Mouse (Mus musculus): Measurements from ENCODE around the gene Trpv5. TPM values are rescaled to one million over a fixed set of nuclear protein-coding genes. Genes with fewer than 3 reads are reported as not detected.

Gene Trpv5
- total RNA-seq (2017), result not detected in 2 replicates

DNA sequence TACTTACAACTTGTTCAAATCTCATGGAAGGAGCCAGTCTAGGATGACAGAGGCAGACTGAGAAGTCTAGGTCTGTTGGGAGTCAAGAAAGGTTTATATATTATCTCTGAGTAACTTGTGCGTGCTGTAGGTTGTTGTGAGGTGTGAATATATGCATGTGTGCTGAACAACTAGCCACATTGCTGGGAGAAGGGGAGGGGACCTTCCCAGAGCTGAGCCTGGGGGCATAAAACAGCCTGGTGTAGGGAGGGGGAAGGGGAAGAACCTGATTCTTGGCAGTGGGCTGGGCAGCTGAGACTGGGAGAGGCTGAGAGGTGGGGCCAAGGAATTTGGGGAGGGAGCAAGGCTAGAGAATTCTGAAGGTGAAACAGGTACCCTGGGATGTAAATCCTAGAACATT lies at the start of gene Trpv5:
Gene Trpv5 (minus strand): TSS at position 101 of the 400 bp plus-strand sequence.
- ATAC-seq (ENCODE audit: extremely low read depth, insufficient number of reproducible peaks, low FRiP score, poor library complexity, severe bottlenecking), result no peak

DNA sequence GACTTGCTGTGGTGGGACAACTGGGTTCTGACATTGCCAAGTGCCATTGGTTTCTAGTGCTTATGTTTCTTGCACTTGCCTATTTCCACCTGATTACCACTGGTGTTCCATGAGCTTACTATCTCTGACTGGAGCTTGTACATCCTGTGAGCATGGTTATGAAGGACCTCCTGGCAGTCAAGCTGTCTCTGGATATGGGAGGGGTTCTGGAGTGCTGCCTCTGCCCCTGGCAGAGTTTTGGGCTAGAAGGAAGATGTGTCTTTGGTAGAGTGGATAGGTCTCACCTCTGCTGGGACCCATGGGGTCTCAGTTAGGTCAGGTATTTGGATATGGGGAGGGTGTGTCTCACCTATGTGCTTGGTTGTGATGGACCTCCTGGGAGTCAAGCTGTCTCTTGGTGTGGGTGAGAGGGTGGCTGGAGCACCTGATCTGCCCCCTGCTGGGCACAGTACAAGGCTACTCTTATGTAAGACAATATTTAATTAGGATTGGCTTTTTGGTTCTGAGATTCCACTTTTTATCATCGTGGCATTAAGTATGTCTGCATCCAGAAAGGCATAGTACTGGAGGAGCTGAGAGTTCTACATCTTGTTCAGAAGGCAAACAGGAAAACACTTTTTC lies 47.5 kb upstream of the Trpv5 start:
- ATAC-seq (ENCODE audit: extremely low read depth, insufficient number of reproducible peaks, low FRiP score, poor library complexity, severe bottlenecking), result no peak

DNA sequence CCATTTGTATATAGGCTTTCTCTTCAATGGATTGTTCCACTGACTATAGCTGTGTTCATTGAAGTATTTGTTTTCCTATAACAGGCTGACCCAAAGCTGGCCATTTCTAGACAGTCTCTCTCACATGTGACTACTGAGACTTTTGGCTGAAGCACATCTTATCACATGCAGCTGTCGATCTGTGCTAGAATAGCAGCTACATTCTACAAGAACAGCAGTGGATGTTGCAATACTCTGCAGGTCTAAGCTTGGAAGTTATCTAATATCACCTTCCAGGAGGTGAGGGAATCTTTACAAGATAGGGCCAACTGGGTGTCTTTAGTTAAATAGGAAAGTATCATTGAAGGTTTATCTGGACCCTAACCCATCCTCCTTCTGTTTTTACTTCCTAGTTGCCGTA lies 40.9 kb upstream of the Trpv5 start:
- ATAC-seq (ENCODE audit: extremely low read depth, insufficient number of reproducible peaks, low FRiP score, poor library complexity, severe bottlenecking), result no peak

DNA sequence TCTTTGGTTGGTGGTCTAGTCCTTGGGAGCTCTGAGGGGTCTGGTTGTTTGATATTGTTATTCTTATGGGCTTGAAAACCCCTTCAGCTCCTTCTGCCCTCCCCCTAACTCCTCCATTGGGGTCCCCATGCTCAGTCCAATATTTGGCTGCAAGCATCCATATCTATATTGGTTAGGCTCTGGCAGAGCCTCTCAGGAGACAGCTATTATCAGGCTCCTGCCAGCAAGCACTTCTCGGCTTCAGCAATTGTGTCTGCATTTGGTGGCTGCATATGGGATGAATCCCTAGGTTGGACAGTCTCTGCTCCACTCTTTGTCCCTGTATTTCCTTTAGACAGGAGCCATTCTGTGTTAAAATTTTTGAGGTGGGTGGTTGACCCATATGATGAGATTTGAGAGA lies 29.7 kb upstream of the Trpv5 start:
- no peak for ATAC-seq (ENCODE audit: extremely low read depth, insufficient number of reproducible peaks, low FRiP score, poor library complexity, severe bottlenecking)

DNA sequence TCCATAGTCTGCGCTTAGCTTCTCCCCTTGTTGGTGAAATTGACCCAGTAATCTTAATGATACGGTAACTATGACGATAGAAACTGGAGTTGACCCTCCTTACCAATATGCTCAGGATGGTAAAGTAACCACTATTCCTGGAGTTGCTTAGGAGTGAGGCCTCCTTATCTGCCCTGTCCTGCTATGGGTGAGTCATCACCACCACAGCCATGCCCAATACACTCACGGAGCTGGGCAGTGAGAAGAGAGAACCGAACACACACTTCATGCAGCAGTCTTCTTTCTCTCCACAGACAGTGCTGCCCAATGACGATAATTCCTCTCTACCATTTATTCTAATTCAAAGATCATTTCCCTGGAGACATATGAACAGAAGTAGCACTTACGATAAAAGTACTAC lies 25.7 kb upstream of the Trpv5 start:
- ATAC-seq (ENCODE audit: extremely low read depth, insufficient number of reproducible peaks, low FRiP score, poor library complexity, severe bottlenecking), result no peak

DNA sequence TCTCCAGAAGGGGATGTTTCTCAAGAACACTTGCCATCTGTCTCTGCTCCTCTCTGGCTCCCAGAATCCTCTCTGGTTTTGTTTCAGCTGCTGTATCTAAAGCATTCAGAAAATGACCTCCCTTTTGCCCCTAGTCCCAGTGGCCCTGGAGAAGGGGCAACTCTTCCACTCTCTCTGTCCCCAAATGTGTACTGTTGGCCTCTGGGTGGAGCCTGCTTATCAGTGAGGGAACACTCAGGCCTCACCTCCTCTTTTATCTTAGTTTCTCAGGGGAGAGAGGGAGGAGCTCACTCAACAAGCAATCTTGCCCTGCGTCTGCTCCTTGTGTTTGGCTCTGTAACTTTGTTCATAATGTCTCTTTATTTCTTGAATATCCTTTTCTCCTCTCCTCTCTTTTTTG lies 23.6 kb upstream of the Trpv5 start, which contains the start of gene Kel:
Gene Kel (minus strand): TSS at position 217 of the 400 bp plus-strand sequence.
- no peak for ATAC-seq (ENCODE audit: extremely low read depth, insufficient number of reproducible peaks, low FRiP score, poor library complexity, severe bottlenecking)

DNA sequence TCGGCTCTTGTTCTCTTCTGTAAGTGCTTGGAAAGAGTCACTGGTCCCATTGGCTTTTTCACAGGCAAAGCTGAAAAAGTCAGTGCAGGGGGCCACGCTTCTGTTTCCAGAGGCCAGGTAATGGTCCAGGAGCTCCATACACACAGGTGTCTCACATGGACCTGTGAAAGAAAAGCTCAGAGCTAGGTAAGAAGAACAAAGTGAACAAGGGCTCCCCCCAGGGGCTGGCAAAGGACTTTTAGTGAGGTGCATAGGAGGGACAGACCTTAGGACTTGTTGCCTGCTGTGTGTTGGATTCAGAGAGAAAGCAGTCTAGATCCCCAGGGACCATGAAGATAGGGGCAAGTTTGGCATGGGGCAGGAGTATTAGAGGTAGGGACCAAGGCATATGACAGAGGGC lies 22.4 kb upstream of the Trpv5 start:
- ATAC-seq (ENCODE audit: extremely low read depth, insufficient number of reproducible peaks, low FRiP score, poor library complexity, severe bottlenecking), result no peak

DNA sequence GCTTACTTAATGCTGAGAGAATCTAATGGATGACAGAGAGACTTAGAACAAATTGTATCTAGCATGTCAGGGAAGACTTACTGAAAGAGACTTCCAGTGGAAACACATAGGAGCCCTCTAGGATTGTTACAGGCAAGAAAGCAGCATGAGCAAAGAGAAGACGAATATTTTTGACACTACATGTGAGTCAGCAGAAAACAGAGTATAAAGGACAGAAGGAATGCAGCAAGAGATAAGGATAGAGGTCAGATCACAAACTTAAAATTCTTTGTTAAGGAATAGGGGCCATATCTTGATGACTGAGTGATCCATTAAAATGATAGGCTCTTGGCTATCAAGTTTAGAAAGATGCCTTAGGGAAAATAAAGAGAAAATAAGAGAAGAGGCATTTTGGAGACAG lies 20.7 kb upstream of the Trpv5 start:
- no peak for ATAC-seq (ENCODE audit: extremely low read depth, insufficient number of reproducible peaks, low FRiP score, poor library complexity, severe bottlenecking)

DNA sequence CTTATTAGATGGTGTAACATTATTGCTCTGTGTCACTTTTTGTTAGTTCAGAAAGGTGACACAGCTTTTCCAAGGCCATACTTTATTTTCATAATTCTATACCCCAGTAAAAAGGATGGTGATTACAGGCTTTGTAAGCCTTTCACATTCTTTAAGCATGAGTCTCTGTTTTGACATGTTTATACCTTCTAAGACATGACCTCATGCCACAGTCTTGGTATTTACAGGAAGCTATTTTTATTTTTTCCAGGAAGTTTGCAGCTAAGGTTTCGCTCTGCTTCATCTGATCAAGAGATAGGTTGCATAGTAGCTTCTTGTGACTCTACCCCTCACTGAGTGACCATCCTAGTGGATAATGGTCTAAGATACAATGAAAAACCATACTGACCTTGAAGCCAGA lies 13.8 kb upstream of the Trpv5 start:
- no peak for ATAC-seq (ENCODE audit: extremely low read depth, insufficient number of reproducible peaks, low FRiP score, poor library complexity, severe bottlenecking)

DNA sequence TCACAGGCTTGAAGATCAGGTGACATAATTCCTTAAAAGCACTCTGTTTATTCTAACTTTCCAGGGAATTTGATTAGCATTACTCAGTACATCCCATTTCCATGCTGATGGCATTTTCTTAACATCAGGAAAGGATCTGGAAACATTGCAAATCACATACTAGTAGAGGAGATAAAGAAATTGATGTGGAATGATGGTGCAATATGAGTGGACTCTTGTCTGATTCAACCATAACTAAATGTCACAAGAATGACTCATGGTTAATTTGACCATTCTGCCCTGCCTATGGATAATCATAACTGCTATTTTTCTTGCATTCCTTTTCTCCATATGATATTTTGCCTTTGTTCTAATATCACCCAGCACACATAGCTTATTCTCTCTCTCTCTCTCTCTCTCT lies 11.6 kb upstream of the Trpv5 start:
- ATAC-seq (ENCODE audit: extremely low read depth, insufficient number of reproducible peaks, low FRiP score, poor library complexity, severe bottlenecking), result no peak

DNA sequence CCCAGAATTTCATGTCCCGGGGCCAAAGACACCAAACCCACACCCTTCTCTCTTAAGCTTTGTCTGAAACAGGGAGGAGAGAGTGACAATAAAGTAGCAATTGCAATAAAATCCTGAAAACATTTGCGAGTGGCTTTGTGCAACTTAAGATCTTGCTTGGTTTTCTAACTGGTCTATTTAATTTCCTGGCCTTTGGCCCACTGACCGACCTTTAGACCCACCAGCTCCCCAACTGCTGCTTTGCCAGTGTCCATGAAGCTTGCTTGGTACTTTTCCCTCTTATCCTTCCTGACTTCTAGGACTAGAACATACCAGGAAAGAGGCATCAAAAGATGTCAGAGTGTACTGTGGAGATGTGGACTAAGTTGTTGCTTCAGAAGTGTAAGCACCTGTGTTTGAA lies 5.0 kb upstream of the Trpv5 start:
- ATAC-seq (ENCODE audit: extremely low read depth, insufficient number of reproducible peaks, low FRiP score, poor library complexity, severe bottlenecking), result no peak

DNA sequence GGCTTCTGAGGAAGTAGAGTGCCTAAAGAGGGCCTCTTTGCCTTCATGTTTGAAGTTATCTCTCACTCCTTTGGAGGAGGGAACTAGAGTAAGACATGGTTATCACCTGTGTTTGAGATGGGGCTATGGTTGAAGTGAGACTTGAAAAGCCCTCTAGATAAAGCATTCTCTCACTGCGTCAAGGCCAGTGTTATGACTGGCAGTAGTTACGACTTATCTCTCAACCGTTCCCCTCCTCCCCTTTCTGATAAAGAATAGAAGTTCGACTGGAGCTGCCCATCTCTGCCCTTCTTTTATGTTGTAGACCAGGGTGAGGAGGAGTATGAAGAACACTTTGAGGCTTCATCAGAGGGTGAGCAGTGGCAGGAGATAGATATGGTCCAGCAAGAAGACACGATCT lies 4.3 kb upstream of the Trpv5 start:
- no peak for ATAC-seq (ENCODE audit: extremely low read depth, insufficient number of reproducible peaks, low FRiP score, poor library complexity, severe bottlenecking)

DNA sequence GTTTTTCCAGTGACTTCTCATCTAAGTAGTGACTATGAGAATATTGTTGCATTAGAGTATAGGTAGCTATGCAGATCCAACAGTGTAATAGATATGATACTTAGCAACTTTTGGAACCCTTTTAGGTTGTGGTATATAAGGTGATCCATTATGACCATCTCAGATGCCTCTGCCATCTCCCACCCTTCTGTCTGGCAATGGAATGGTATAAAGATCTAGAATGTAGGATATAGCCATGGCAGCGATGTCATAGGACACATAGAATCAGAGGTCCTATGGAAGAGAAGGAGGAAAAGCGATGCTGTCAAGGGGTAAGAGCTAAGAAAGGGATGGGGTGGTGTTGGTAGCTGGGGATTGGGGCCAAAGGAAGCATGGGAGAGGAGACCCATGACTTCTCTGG lies 3.6 kb upstream of the Trpv5 start, which contains the start of gene Llcfc1:
Gene Llcfc1 (plus strand): TSS at position 301 of the 400 bp plus-strand sequence.
- ATAC-seq (ENCODE audit: extremely low read depth, insufficient number of reproducible peaks, low FRiP score, poor library complexity, severe bottlenecking), result no peak

DNA sequence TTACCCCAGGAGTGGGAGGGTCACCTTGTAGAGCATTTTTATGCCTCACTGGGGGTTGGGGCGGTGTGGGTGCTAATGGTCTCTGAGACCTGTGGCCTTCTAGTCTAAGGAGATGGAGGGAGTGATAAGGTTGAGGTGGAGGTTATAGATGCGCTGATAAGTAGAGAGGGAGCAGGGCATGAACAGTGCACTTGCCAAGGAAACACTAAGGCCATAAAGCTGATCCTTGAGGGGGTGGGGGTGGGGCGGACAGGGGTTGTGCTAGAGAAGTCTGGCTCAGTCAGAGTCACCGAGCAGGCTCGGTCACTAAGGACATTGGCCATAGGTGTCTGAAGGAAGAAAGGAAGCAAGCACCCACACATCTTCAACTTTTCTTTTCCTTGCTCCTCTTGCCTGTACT lies 1.1 kb upstream of the Trpv5 start:
- ATAC-seq (ENCODE audit: extremely low read depth, insufficient number of reproducible peaks, low FRiP score, poor library complexity, severe bottlenecking), result no peak

DNA sequence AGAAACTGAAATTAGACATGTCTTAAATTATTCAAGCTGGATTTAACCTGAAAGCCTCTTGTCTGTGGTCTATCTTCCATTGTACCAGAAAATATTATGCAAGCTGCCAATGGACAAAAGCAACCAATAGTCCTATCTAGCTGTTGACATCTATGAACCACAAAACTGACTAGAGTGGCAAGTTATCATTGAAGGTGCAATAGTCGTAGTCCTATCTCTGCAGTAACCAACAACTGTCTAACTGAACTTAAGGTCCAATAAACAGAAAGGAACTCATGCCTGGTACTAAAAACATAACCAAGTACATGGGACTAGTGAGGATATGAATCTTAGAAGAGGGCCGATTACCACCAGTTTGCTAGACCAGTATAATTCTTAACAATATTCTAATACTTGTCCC lies 4.0 kb downstream of the Trpv5 start:
- ATAC-seq (ENCODE audit: extremely low read depth, insufficient number of reproducible peaks, low FRiP score, poor library complexity, severe bottlenecking), result no peak

DNA sequence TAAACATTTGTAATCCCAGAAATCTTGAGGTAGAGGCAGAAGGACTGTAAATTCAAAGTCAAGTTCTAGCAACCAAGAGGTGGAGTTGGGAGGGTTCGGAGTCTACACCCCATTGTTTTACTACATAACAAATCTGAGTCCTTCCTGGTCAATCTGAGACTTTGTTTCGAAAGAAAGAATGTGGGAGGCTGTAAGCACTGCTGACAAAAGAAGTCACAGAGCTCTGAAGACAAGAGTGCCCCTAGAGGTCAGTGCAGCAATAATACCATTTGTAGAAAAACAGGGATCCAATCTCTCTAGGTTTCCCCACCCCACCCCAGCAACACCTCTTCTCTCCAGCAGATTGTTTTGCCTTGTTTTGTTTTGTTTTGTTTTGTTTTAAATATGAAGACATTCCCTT lies 18.2 kb downstream of the Trpv5 start:
- no peak for ATAC-seq (ENCODE audit: extremely low read depth, insufficient number of reproducible peaks, low FRiP score, poor library complexity, severe bottlenecking)

DNA sequence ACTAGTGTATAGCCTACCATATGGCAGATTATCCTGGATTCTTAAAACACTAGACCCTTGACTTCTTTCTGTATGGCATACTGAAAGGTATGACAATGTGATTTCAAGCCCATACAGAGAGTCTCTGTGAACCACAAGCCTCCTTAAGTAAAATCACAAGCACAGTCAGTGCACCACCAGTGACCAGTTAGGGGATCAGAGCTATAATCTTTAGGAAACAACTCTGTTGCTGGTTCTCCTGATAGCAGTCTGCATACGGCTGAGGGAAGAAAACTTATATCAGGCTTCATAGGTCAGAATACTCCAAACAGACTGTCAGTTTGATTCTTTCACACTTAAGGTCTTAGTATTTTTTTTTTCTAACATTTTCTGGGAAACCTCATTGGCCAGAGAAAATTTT lies 22.1 kb downstream of the Trpv5 start:
- ATAC-seq (ENCODE audit: extremely low read depth, insufficient number of reproducible peaks, low FRiP score, poor library complexity, severe bottlenecking), result no peak

DNA sequence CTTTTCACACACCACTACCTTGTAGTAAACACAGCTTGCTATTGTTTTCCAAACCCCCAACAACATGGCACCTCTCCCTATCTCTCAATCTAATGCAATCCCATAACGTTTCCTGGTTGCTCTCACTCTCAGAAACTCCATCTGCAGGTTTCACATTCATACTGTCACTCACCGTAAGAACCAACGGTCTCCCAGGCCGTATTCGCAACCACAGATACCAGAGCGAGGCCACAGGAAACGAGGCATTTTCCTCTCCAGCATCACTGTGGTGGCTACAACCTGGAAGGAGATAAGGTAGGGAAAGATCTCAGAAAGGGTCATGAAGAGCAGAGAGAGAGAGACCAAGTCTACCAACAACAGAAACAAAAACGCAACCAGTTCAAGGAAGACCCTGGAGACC lies 25.9 kb downstream of the Trpv5 start:
- ATAC-seq (ENCODE audit: extremely low read depth, insufficient number of reproducible peaks, low FRiP score, poor library complexity, severe bottlenecking), result no peak

DNA sequence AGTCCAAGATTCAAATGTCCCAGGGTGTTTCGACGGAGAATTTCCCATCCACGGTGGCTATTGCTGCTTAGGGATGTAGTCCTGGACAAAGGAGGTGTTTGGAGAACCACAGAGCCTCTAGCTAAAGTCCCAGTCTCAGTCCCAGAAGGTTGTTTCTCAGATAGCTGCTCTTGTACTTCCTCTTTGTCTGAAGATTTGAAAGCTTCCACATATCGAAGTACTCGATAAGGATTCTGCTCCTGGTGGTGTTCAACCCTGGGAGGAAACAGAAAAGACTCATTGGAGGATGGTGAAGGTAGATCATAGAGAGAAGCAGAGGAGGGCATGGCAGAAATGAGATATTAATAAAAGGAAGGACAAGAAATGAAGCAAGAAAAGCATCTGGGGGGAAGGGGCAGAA lies 27.4 kb downstream of the Trpv5 start:
- no peak for ATAC-seq (ENCODE audit: extremely low read depth, insufficient number of reproducible peaks, low FRiP score, poor library complexity, severe bottlenecking)

DNA sequence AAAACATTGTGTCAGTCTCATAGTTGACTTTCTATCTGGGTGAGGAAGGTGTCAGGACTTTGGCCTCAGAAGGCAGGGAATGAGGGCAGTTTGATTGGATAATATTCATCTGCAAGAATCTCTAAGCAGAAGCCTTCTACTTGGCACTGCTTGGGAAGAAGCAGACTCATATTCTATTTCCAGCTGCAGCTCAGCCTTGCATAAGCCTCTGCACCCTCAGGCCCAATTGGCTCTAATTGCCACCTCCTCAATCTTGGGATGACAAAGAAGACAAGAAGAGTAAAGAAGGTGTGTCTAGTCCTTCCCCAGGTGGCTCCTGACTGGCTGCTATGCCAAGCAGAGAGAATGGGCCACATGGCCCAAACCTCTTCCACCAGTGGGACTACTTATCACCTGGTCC lies 33.9 kb downstream of the Trpv5 start:
- ATAC-seq (ENCODE audit: extremely low read depth, insufficient number of reproducible peaks, low FRiP score, poor library complexity, severe bottlenecking), result no peak

DNA sequence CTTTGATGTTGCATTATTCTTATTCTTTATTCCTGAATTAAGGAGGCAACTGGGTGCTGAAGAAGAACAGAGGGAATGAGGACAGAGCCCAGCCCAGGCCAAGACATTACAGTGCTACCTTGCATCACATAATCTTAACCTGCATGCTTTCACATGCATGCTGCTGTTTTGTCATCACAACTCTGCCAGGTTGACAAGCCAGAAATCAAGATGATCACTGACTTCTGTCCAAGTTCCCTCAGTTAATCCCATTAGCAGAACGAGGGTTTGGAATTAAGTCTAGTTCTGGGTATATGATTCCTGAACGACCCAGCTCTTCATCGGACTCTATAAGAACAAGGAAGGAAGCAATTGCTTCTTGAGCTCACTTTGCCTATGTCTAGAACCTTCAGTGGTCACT lies 34.3 kb downstream of the Trpv5 start:
- ATAC-seq (ENCODE audit: extremely low read depth, insufficient number of reproducible peaks, low FRiP score, poor library complexity, severe bottlenecking), result no peak
